Mouse (Mus musculus): ENCODE results near the gene Ppp1r13l. TPM values are rescaled to one million over a fixed set of nuclear protein-coding genes. Genes with fewer than 3 reads are reported as not detected.

Gene Ppp1r13l
- total and polyA plus RNA-seq, 3 experiments: 1.5 to 15.9 TPM; not detected in 1

DNA sequence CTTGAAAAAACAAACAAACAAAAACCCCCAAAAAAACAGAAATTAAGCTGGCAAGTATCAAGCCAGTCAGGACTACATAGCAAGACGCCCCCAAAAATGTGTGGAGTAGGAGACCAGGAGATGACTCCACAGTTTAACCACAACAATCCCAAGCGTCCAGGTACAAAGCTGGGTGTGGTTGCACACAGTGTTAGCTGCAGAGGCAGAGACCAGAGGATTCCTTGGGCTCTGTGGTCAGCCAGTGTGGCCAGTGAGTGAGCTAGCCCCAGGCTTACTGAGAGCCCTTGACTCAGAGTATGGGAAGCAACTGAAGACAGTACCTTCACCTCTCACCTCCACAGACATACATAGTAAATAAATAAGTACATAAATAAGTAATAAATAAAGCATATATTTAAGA is 27.6 kb upstream of the Ppp1r13l start:
- no peak overlapping the region for H3K4me3 ChIP-seq (ENCODE audit: control insufficient read depth in 1 of 2, insufficient read depth in 1 of 2, low read depth in 2 of 2, low read length in 2 of 2)
- DNase-seq (ENCODE audit: low read depth, low spot score): no peak
- no peaks in the 10 kb centered on the region for H3K79me2 ChIP-seq (ENCODE audit: control insufficient read depth, insufficient read depth, low read length, poor library complexity)
- no peak for TF ChIP-seq CHD2 (IDR thresholded peaks at IDR 0.05; ENCODE audit: low read length)
- no peak for TF ChIP-seq ZNF384 (IDR thresholded peaks at IDR 0.05; ENCODE audit: low read depth, low read length)
- TF ChIP-seq BHLHE40 (IDR thresholded peaks at IDR 0.05; ENCODE audit: borderline replicate concordance, low read depth, low read length): no peak
- TF ChIP-seq MYC (IDR thresholded peaks at IDR 0.05; ENCODE audit: low read depth, low read length): no peak
- no peak for TF ChIP-seq POLR2AphosphoS2 (IDR thresholded peaks at IDR 0.05; ENCODE audit: low read length)
- TF ChIP-seq RAD21 (IDR thresholded peaks at IDR 0.05; ENCODE audit: low read depth, low read length): no peak
- no peak for TF ChIP-seq SIN3A (IDR thresholded peaks at IDR 0.05; ENCODE audit: low read length)
- TF ChIP-seq MAFK (IDR thresholded peaks at IDR 0.05; ENCODE audit: borderline replicate concordance, low read depth, low read length): no peak
- TF ChIP-seq POLR2AphosphoS5 (IDR thresholded peaks at IDR 0.05; ENCODE audit: borderline replicate concordance, low read depth, low read length): no peak
- TF ChIP-seq RCOR1 (IDR thresholded peaks at IDR 0.05; ENCODE audit: low read depth, low read length): no peak
- no peak overlapping the region for H3K9ac ChIP-seq (ENCODE audit: control insufficient read depth, low read depth, low read length, poor library complexity, severe bottlenecking)
- no peaks in the 10 kb centered on the region; a peak in 1 of 4 replicates for H3K27me3 ChIP-seq (ENCODE audit: control insufficient read depth in 1 of 2, insufficient read depth in 2 of 2, low read length in 2 of 2)
- peaks cover 5 to 16% of the 10 kb centered on the region in 2 experiments for H3K4me1 ChIP-seq (ENCODE audit: control insufficient read depth in 1 of 2, insufficient read depth in 2 of 2, low read length in 2 of 2)
- peaks cover 0 to 10% of the 10 kb centered on the region in 2 experiments; a peak in 2 of 4 replicates for H3K36me3 ChIP-seq (ENCODE audit: control insufficient read depth in 1 of 2, insufficient read depth in 2 of 2, low read length in 2 of 2)
- no peak overlapping the region for H3K27ac ChIP-seq (ENCODE audit: control insufficient read depth, low read depth, low read length)
- no peaks in the 10 kb centered on the region for H3K9me3 ChIP-seq (replicated peaks; ENCODE audit: insufficient read depth, low read length)

- peak overlapping the region; percentile 73 for H3K9ac ChIP-seq (ENCODE audit: control insufficient read depth, low read depth, low read length, poor library complexity, severe bottlenecking)
- DNase-seq (ENCODE audit: low read depth, low spot score): peak; percentile 78
- H3K4me3 ChIP-seq (ENCODE audit: control insufficient read depth in 1 of 2, insufficient read depth in 1 of 2, low read depth in 2 of 2, low read length in 2 of 2): peak overlapping the region; percentile 41 to 66
- H3K27me3 ChIP-seq (ENCODE audit: control insufficient read depth in 1 of 2, insufficient read depth in 2 of 2, low read length in 2 of 2): no peaks in the 10 kb centered on the region; a peak in 1 of 4 replicates
- no peak for TF ChIP-seq CTCF (IDR thresholded peaks at IDR 0.05 in 2 of 3, conservative IDR thresholded peaks at IDR 0.05 in 1 of 3; ENCODE audit: control insufficient read depth in 1 of 3, insufficient read depth in 1 of 3, low read depth in 2 of 3, low read length in 3 of 3, poor library complexity in 1 of 3, severe bottlenecking in 1 of 3)
- no peak for TF ChIP-seq MAX (IDR thresholded peaks at IDR 0.05; ENCODE audit: low read length)
- TF ChIP-seq MEF2A (IDR thresholded peaks at IDR 0.05; ENCODE audit: extremely low read depth, insufficient replicate concordance, low read depth, low read length, poor library complexity, severe bottlenecking): peak; percentile 100
- peak; percentile 84; the same call in 1 of the 2 replicates for TF ChIP-seq JUND (IDR thresholded peaks at IDR 0.05; ENCODE audit: low read depth, low read length)
- TF ChIP-seq MYC (IDR thresholded peaks at IDR 0.05; ENCODE audit: low read depth, low read length): no peak
- TF ChIP-seq POLR2AphosphoS2 (IDR thresholded peaks at IDR 0.05; ENCODE audit: low read length): no peak
- TF ChIP-seq EP300 (IDR thresholded peaks at IDR 0.05; ENCODE audit: low read depth in 1 of 2, low read length in 2 of 2): peak in 1 of 2 experiments; percentile 57; a peak in 2 of 4 replicates
- TF ChIP-seq HCFC1 (IDR thresholded peaks at IDR 0.05; ENCODE audit: low read depth, low read length): peak; percentile 13; the same call in 1 of the 2 replicates
- TF ChIP-seq ZKSCAN1 (IDR thresholded peaks at IDR 0.05; ENCODE audit: low read depth, low read length): no peak
- peak; percentile 77 for TF ChIP-seq ETS1 (IDR thresholded peaks at IDR 0.05; ENCODE audit: low read depth, low read length)
- no peak for TF ChIP-seq POLR2AphosphoS5 (IDR thresholded peaks at IDR 0.05; ENCODE audit: borderline replicate concordance, low read depth, low read length)
- TF ChIP-seq CHD2 (IDR thresholded peaks at IDR 0.05; ENCODE audit: low read length): no peak
- TF ChIP-seq SIN3A (IDR thresholded peaks at IDR 0.05; ENCODE audit: low read length): 0 out of 2 replicates have a peak, but pooled peaks have one; percentile 26
- TF ChIP-seq TCF12 (IDR thresholded peaks at IDR 0.05; ENCODE audit: low read depth, low read length): 0 out of 2 replicates have a peak, but pooled peaks have one; percentile 4
- TF ChIP-seq MXI1 (IDR thresholded peaks at IDR 0.05; ENCODE audit: low read depth, low read length): 0 out of 2 replicates have a peak, but pooled peaks have one; percentile 28
- no peak for TF ChIP-seq TAL1 (IDR thresholded peaks at IDR 0.05; ENCODE audit: low read length)
- TF ChIP-seq ELF1 (IDR thresholded peaks at IDR 0.05; ENCODE audit: low read depth, low read length): peak; percentile 49
- no peak for TF ChIP-seq MAFK (IDR thresholded peaks at IDR 0.05; ENCODE audit: borderline replicate concordance, low read depth, low read length)
- peak; percentile 40; the same call in 1 of the 2 replicates for TF ChIP-seq NRF1 (IDR thresholded peaks at IDR 0.05; ENCODE audit: insufficient read depth, low read depth, low read length, poor library complexity, severe bottlenecking)
- 0 out of 2 replicates have a peak, but pooled peaks have one; percentile 23 for TF ChIP-seq BHLHE40 (IDR thresholded peaks at IDR 0.05; ENCODE audit: borderline replicate concordance, low read depth, low read length)
- no peak for TF ChIP-seq NELFE (IDR thresholded peaks at IDR 0.05; ENCODE audit: low read depth, low read length)
- TF ChIP-seq GATA1 (IDR thresholded peaks at IDR 0.05; ENCODE audit: low read depth, low read length): peak; percentile 35; the same call in 1 of the 2 replicates
- no peak for TF ChIP-seq RCOR1 (IDR thresholded peaks at IDR 0.05; ENCODE audit: low read depth, low read length)
- no peak for TF ChIP-seq TBP (IDR thresholded peaks at IDR 0.05; ENCODE audit: low read depth, low read length)
- TF ChIP-seq CHD1 (IDR thresholded peaks at IDR 0.05; ENCODE audit: low read depth, low read length): no peak
- no peak for TF ChIP-seq POLR2A (IDR thresholded peaks at IDR 0.05; ENCODE audit: control insufficient read depth in 1 of 2, insufficient read depth in 1 of 2, low read depth in 1 of 2, low read length in 2 of 2, poor library complexity in 1 of 2)
- H3K4me1 ChIP-seq (ENCODE audit: control insufficient read depth in 1 of 2, insufficient read depth in 2 of 2, low read length in 2 of 2): peaks cover 4 to 10% of the 10 kb centered on the region in 2 experiments
- peak overlapping the region; percentile 36 for H3K27ac ChIP-seq (ENCODE audit: control insufficient read depth, low read depth, low read length)
- peaks cover 0 to 7% of the 10 kb centered on the region in 2 experiments; a peak in 2 of 4 replicates for H3K36me3 ChIP-seq (ENCODE audit: control insufficient read depth in 1 of 2, insufficient read depth in 2 of 2, low read length in 2 of 2)
- no peaks in the 10 kb centered on the region for H3K9me3 ChIP-seq (replicated peaks; ENCODE audit: insufficient read depth, low read length)
- H3K79me2 ChIP-seq (ENCODE audit: control insufficient read depth, insufficient read depth, low read length, poor library complexity): no peaks in the 10 kb centered on the region
These were observed 26.7 kb upstream of the Ppp1r13l start for GRCm38 (mm10) chr7:19332709-19333352.

All from MEL (cell line).